Mouse (Mus musculus) intestine, embryonic 14.5 days (tissue): ENCODE measurements around the gene Bcat2. TPM values are rescaled to one million over a fixed set of nuclear protein-coding genes. Genes with fewer than 3 reads are reported as not detected.

Experiments
- polyA plus RNA-seq: library from polyadenylated mRNA; unstranded; fragments of >200 nt; fragmentation: Nextera tagmentation; extraction: Ambion mirVana; gene quantifications from 2 replicates; pipeline ENCODE4 v1.2.1, GENCODE M21; 2014

Gene Bcat2
- polyA plus RNA-seq, 1 experiment from 2014 or later: 60.1 TPM

Other genes with a start within 250 kb of the Bcat2 start
- gene Trpm4, start 236.4 kb upstream of the Bcat2 start, polyA plus RNA-seq: 18.7 and 21.3 TPM in 2 replicates
- 0.58 and 0.63 TPM in 2 replicates for gene Hrc, start 234.9 kb upstream of the Bcat2 start, polyA plus RNA-seq
- 5.5 and 5.8 TPM in 2 replicates for gene Ppfia3, start 203.1 kb upstream of the Bcat2 start, polyA plus RNA-seq
- gene Lin7b, start 199.6 kb upstream of the Bcat2 start, polyA plus RNA-seq: 3.0 and 3.2 TPM in 2 replicates
- gene Snrnp70, start 174.4 kb upstream of the Bcat2 start, polyA plus RNA-seq: 77.1 and 86.0 TPM in 2 replicates
- gene Kcna7, start 164.5 kb upstream of the Bcat2 start, polyA plus RNA-seq: 0.11 TPM in 1 of 2 replicates, not detected in the other
- gene Ntf5, start 156.5 kb upstream of the Bcat2 start, polyA plus RNA-seq: 2.3 and 3.9 TPM in 2 replicates
- 0.38 and 0.47 TPM in 2 replicates for gene Lhb, start 149.3 kb upstream of the Bcat2 start, polyA plus RNA-seq
- 36.0 and 36.2 TPM in 2 replicates for gene Gys1, start 135.3 kb upstream of the Bcat2 start, polyA plus RNA-seq
- 164 and 174 TPM in 2 replicates for gene Ruvbl2, start 132.1 kb upstream of the Bcat2 start, polyA plus RNA-seq
- gene Ftl1, start 110.3 kb upstream of the Bcat2 start, polyA plus RNA-seq: 4,654 and 4,671 TPM in 2 replicates
- 134 and 139 TPM in 2 replicates for gene Bax, start 103.3 kb upstream of the Bcat2 start, polyA plus RNA-seq
- gene Tulp2, start 88.3 kb upstream of the Bcat2 start, polyA plus RNA-seq: 1.8 and 2.3 TPM in 2 replicates
- gene Gm45808, start 83.3 kb upstream of the Bcat2 start, polyA plus RNA-seq: not detected in 2 replicates
- gene Dhdh, start 81.3 kb upstream of the Bcat2 start, polyA plus RNA-seq: 2.9 and 3.5 TPM in 2 replicates
- 192 and 204 TPM in 2 replicates for gene Nucb1, start 59.7 kb upstream of the Bcat2 start, polyA plus RNA-seq
- 14.7 and 15.0 TPM in 2 replicates for gene Ppp1r15a, start 43.9 kb upstream of the Bcat2 start, polyA plus RNA-seq
- gene Plekha4, start 43.8 kb upstream of the Bcat2 start, polyA plus RNA-seq: 0.97 and 1.5 TPM in 2 replicates
- gene Hsd17b14, start 15.3 kb upstream of the Bcat2 start, polyA plus RNA-seq: 2.3 and 2.5 TPM in 2 replicates
- gene Fgf21, start 45.3 kb downstream of the Bcat2 start, polyA plus RNA-seq: 0.19 and 0.58 TPM in 2 replicates
- gene Fut1, start 47.1 kb downstream of the Bcat2 start, polyA plus RNA-seq: 0.65 and 0.70 TPM in 2 replicates
- 0.13 and 0.27 TPM in 2 replicates for gene Izumo1, start 51.7 kb downstream of the Bcat2 start, polyA plus RNA-seq
- gene Rasip1, start 57.3 kb downstream of the Bcat2 start, polyA plus RNA-seq: 7.7 and 9.1 TPM in 2 replicates
- gene Mamstr, start 69.8 kb downstream of the Bcat2 start, polyA plus RNA-seq: 5.1 and 6.8 TPM in 2 replicates
- gene Fut2, start 96.2 kb downstream of the Bcat2 start, polyA plus RNA-seq: 7.9 and 8.3 TPM in 2 replicates
- gene Ntn5, start 113.9 kb downstream of the Bcat2 start, polyA plus RNA-seq: 0.80 and 0.83 TPM in 2 replicates
- gene Sec1, start 124.2 kb downstream of the Bcat2 start, polyA plus RNA-seq: 4.8 and 6.0 TPM in 2 replicates
- gene Car11, start 129.7 kb downstream of the Bcat2 start, polyA plus RNA-seq: 7.3 and 8.2 TPM in 2 replicates
- gene Dbp, start 134.9 kb downstream of the Bcat2 start, polyA plus RNA-seq: 3.7 and 4.0 TPM in 2 replicates
- 1,434 and 1,450 TPM in 2 replicates for gene Rpl18, start 145.3 kb downstream of the Bcat2 start, polyA plus RNA-seq
- gene Sphk2, start 147.8 kb downstream of the Bcat2 start, polyA plus RNA-seq: 27.3 and 28.1 TPM in 2 replicates
- gene Fam83e, start 151.1 kb downstream of the Bcat2 start, polyA plus RNA-seq: 4.1 and 5.8 TPM in 2 replicates
- 0.45 TPM in 1 of 2 replicates, not detected in the other for gene Spaca4, start 155.7 kb downstream of the Bcat2 start, polyA plus RNA-seq
- 1.5 and 1.9 TPM in 2 replicates for gene Lmtk3, start 213.6 kb downstream of the Bcat2 start, polyA plus RNA-seq
- 1.2 and 2.3 TPM in 2 replicates for gene Sult2b1, start 214.5 kb downstream of the Bcat2 start, polyA plus RNA-seq
- gene Cyth2, start 244.4 kb downstream of the Bcat2 start, polyA plus RNA-seq: 91.9 and 95.5 TPM in 2 replicates